Mouse (Mus musculus) liver, embryonic 14.5 days (tissue): ENCODE measurements around the gene Thumpd3. TPM values are rescaled to one million over a fixed set of nuclear protein-coding genes. Genes with fewer than 3 reads are reported as not detected.

Experiments used
- ATAC-seq: fragments of 200-750 bp; cut with Nextera tagmentation; 2 replicates; pipeline ENCODE4 v1.8.0; 2017; ENCODE audit warnings: moderate number of reproducible peaks, mild to moderate bottlenecking, moderate library complexity; ENCODE audit not compliant: insufficient read depth
- DNase-seq, 3 experiments: peaks; one replicate each; pipeline ENCODE4 v3.0.0-alpha.2; 2012 to 2013; ENCODE audit warnings: low read depth in 3 of 3, low spot score in 3 of 3
- H3K27ac ChIP-seq: fragments of 300-500 bp; sonication (generic); 2 replicates; pipeline ENCODE4 v1.5.1; 2014; ENCODE audit warnings: moderate library complexity, mild to moderate bottlenecking, control low read depth, inconsistent platforms
- H3K27me3 ChIP-seq: fragments of 300-500 bp; sonication (generic); 2 replicates; pipeline ENCODE4 v1.6.1; 2014; ENCODE audit warnings: mild to moderate bottlenecking, low read length, moderate library complexity; ENCODE audit not compliant: control insufficient read depth, insufficient read depth
- H3K36me3 ChIP-seq: fragments of 300-500 bp; sonication (generic); replicated peaks from 2 replicates; pipeline ENCODE4 v1.6.1; 2014; ENCODE audit warnings: low read depth; ENCODE audit not compliant: control insufficient read depth, insufficient read depth
- H3K4me1 ChIP-seq, 2 experiments: fragments of 200-500 bp in 1 of 2; fragments of 300-500 bp in 1 of 2; sonication (generic) in 1 of 2; replicated peaks; 2 replicates each; pipeline ENCODE4 v1.6.1; 2012 to 2014; ENCODE audit warnings: antibody characterized with exemption in 1 of 2, inconsistent platforms in 1 of 2, low read length in 1 of 2; ENCODE audit not compliant: control insufficient read depth in 2 of 2, insufficient read depth in 2 of 2
- H3K4me2 ChIP-seq: fragments of 300-500 bp; sonication (generic); 2 replicates; pipeline ENCODE4 v1.6.1; 2014; ENCODE audit warnings: low read depth, mild to moderate bottlenecking, control low read depth, moderate library complexity
- H3K4me3 ChIP-seq, 2 experiments: fragments of 200-500 bp in 1 of 2; fragments of 300-500 bp in 1 of 2; sonication (generic) in 1 of 2; 2 replicates each; pipeline ENCODE4 v1.5.1; 2012 to 2014; ENCODE audit warnings: low read depth in 2 of 2, low read length in 2 of 2, mild to moderate bottlenecking in 2 of 2, control low read depth in 1 of 2, inconsistent platforms in 1 of 2, moderate library complexity in 1 of 2; ENCODE audit not compliant: insufficient read depth in 1 of 2
- H3K9ac ChIP-seq: fragments of 300-500 bp; sonication (generic); replicated peaks from 2 replicates; pipeline ENCODE4 v1.6.1; 2014; ENCODE audit warnings: mild to moderate bottlenecking, control low read depth, moderate library complexity
- H3K9me3 ChIP-seq: fragments of 300-500 bp; sonication (generic); 2 replicates; pipeline ENCODE4 v1.6.1; 2016; ENCODE audit warnings: low read length, mixed read lengths; ENCODE audit not compliant: control insufficient read depth
- CTCF ChIP-seq: IDR thresholded peaks from 2 replicates; pipeline ENCODE4 v1.5.1; 2016; ENCODE audit warnings: antibody characterized with exemption, low read depth, control low read depth
- EP300 ChIP-seq: IDR thresholded peaks from 2 replicates; pipeline ENCODE4 v1.6.1; 2016; ENCODE audit warnings: antibody characterized with exemption, low read depth
- WGBS: fragments of 180-500 bp; shearing (Covaris S2); extraction: QIAGEN DNeasy Blood & Tissue Kit; methylation state at CpG from one replicate; pipeline ENCODE4 v1.1.7; 2014; ENCODE audit not compliant: insufficient replicate concordance; 5-methylcytosine and 5-hydroxymethylcytosine counted together
- polyA plus RNA-seq, 2 experiments: library from polyadenylated mRNA; depleted of rRNA in 1 of 2; stranded (reverse) in 1 of 2; unstranded in 1 of 2; fragments of >200 nt; fragmentation: Nextera tagmentation in 1 of 2; extraction: Ambion mirVana in 1 of 2; gene quantifications; 2 replicates each; pipeline versions ENCODE4 v1.2.1 to v1.2.3; 2012 to 2014

The Thumpd3 gene
- polyA plus RNA-seq (2012; rRNA removed), result 14.0 and 19.6 TPM in 2 replicates
- 35.4 and 35.7 TPM in 2 replicates for polyA plus RNA-seq (2014; fragmentation: Nextera tagmentation; extraction: Ambion mirVana)

GRCm38 (mm10) chr6:113046041-113046975 is at the start of gene Thumpd3:
TSS of gene Thumpd3 (plus strand) at chr6:113046225.
- ATAC-seq (peak; percentile 97), DNase-seq (peak; percentile 92 to 93 (median 93))
- Histone ChIP-seq H3K27ac (peak within 1 kb of the TSS; percentile 94), H3K27me3 (no peaks in the 10 kb centered on the region), H3K4me1 (peaks cover 33 to 38% of the 10 kb centered on the region in 2 experiments), H3K4me3 (peak within 1 kb of the TSS; percentile 83 to 96), H3K4me2 (peak within 1 kb of the TSS; percentile 92), H3K9me3 (no peaks in the 10 kb centered on the region), H3K36me3 (peaks cover 11% of the 10 kb centered on the region), H3K9ac (peak within 1 kb of the TSS; percentile 90)
- WGBS, result under 1% methylated on average over 59 of the region's 59 CpGs
- TF ChIP-seq CTCF, result peak; percentile 20; the same call in 1 of the 2 replicates
- TF ChIP-seq EP300, result peak; percentile 42; the same call in 1 of the 2 replicates

DNA sequence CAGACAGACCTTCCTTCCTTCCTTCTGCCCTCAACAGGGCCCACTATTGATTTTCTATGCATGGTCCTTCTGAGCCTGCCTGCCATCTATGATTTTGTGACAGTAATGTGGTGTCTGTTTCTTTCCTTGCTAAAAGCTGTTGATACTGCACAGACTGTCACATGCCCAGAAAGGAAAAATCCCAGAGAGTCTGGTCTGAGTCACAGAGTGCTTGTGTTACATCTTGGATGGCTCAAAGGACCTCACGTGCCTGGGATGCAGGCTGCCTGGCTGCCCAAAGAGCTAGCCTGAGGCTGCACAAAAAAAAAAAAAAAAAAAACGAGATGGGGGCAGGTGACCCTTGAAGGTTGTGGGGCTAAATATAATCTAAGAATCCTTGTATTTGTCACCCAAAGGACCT is 46.8 kb upstream of the Thumpd3 start:
- H3K4me2 ChIP-seq, result no peak overlapping the region
- no peak overlapping the region for H3K4me3 ChIP-seq
- no peaks in the 10 kb centered on the region for H3K4me1 ChIP-seq
- DNase-seq (no peak), ATAC-seq (no peak)
- H3K27me3 ChIP-seq, result no peaks in the 10 kb centered on the region
- no peaks in the 10 kb centered on the region for H3K9me3 ChIP-seq
- no peak overlapping the region for H3K27ac ChIP-seq
- no peaks in the 10 kb centered on the region for H3K36me3 ChIP-seq
- TF ChIP-seq EP300, result no peak
- no peak for TF ChIP-seq CTCF
- WGBS, result 32% methylated on average over 2 of the region's 2 CpGs
- no peak overlapping the region for H3K9ac ChIP-seq

GRCm38 (mm10) chr6:113000666-113001287 is 45.2 kb upstream of the Thumpd3 start:
- Histone ChIP-seq H3K4me3 (no peak overlapping the region), H3K27ac (no peak overlapping the region), H3K9ac (no peak overlapping the region), H3K36me3 (no peaks in the 10 kb centered on the region), H3K27me3 (no peaks in the 10 kb centered on the region), H3K4me1 (no peaks in the 10 kb centered on the region), H3K9me3 (no peaks in the 10 kb centered on the region), H3K4me2 (no peak overlapping the region)
- TF ChIP-seq EP300 (no peak), CTCF (peak; percentile 83)
- ATAC-seq (peak; percentile 43; the same call in 1 of the 2 replicates), DNase-seq (peak; percentile 50 to 54 (median 50))
- WGBS, result 31% methylated on average over 11 of the region's 11 CpGs

GRCm38 (mm10) chr6:113001719-113002118 is 44.3 kb upstream of the Thumpd3 start:
- no peak overlapping the region for H3K27ac ChIP-seq
- no peaks in the 10 kb centered on the region for H3K36me3 ChIP-seq
- no peak overlapping the region for H3K9ac ChIP-seq
- H3K4me3 ChIP-seq, result no peak overlapping the region
- H3K4me2 ChIP-seq, result no peak overlapping the region
- no peaks in the 10 kb centered on the region for H3K4me1 ChIP-seq
- H3K27me3 ChIP-seq, result no peaks in the 10 kb centered on the region
- DNase-seq, result no peak
- TF ChIP-seq CTCF (no peak), EP300 (no peak)
- 57% methylated on average over 12 of the region's 12 CpGs for WGBS
- H3K9me3 ChIP-seq, result no peaks in the 10 kb centered on the region
- no peak for ATAC-seq
